Mouse (Mus musculus) limb, embryonic 14.5 days (tissue): ENCODE data around the gene Rnf169. TPM values are rescaled to one million over a fixed set of nuclear protein-coding genes. Genes with fewer than 3 reads are reported as not detected.
"Not testable (repeated sequence)": the region's sequence is repeated elsewhere in the genome, so short reads cannot be mapped to it uniquely, and the experiment has no call there.

Experiments used
- ATAC-seq: fragments of 200-750 bp; cut with Nextera tagmentation; 2 replicates; pipeline ENCODE4 v1.8.0; 2017; ENCODE audit warnings: low read depth, moderate number of reproducible peaks, moderate TSS enrichment; ENCODE audit not compliant: low FRiP score
- DNase-seq: peaks from one replicate; pipeline ENCODE4 v3.0.0-alpha.2; 2015; ENCODE audit warnings: low spot score
- H3K27ac ChIP-seq: fragments of 300-500 bp; sonication (generic); replicated peaks from 2 replicates; pipeline ENCODE4 v1.5.1; 2014; ENCODE audit warnings: low read depth, mild to moderate bottlenecking, low read length, moderate library complexity, mixed read lengths
- H3K27me3 ChIP-seq: fragments of 300-500 bp; sonication (generic); 2 replicates; pipeline ENCODE4 v1.6.1; 2014; ENCODE audit warnings: low read length, mixed read lengths; ENCODE audit not compliant: control insufficient read depth, insufficient read depth
- H3K36me3 ChIP-seq: fragments of 300-500 bp; sonication (generic); 2 replicates; pipeline ENCODE4 v1.6.1; 2014; ENCODE audit warnings: mild to moderate bottlenecking, low read length, moderate library complexity, mixed read lengths; ENCODE audit not compliant: control insufficient read depth, insufficient read depth
- H3K4me1 ChIP-seq: fragments of 300-500 bp; sonication (generic); 2 replicates; pipeline ENCODE4 v1.6.1; 2014; ENCODE audit warnings: antibody characterized with exemption, low read length, mixed read lengths; ENCODE audit not compliant: control insufficient read depth, insufficient read depth
- H3K4me2 ChIP-seq: fragments of 300-500 bp; sonication (generic); replicated peaks from 2 replicates; pipeline ENCODE4 v1.6.1; 2014; ENCODE audit warnings: low read depth, mild to moderate bottlenecking, low read length, moderate library complexity; ENCODE audit not compliant: severe bottlenecking
- H3K4me3 ChIP-seq: fragments of 300-500 bp; sonication (generic); replicated peaks from 2 replicates; pipeline ENCODE4 v1.5.1; 2014; ENCODE audit warnings: low read length
- H3K9ac ChIP-seq: fragments of 300-500 bp; sonication (generic); 2 replicates; pipeline ENCODE4 v1.6.1; 2014; ENCODE audit warnings: mild to moderate bottlenecking, low read depth, low read length, moderate library complexity; ENCODE audit not compliant: severe bottlenecking
- H3K9me3 ChIP-seq: fragments of 300-500 bp; sonication (generic); 2 replicates; pipeline ENCODE4 v1.6.1; 2016; ENCODE audit warnings: low read length; ENCODE audit not compliant: control insufficient read depth
- POLR2A ChIP-seq: fragments of 200-500 bp; IDR thresholded peaks from 2 replicates; pipeline ENCODE4 v1.8.0; 2012; ENCODE audit warnings: inconsistent platforms, mild to moderate bottlenecking, moderate library complexity, borderline replicate concordance; ENCODE audit not compliant: insufficient read depth, insufficient read length; ENCODE audit errors: extremely low read depth
- whole genome bisulfite sequencing: fragments of 180-500 bp; shearing (Covaris S2); extraction: QIAGEN DNeasy Blood & Tissue Kit; methylation state at CpG from one replicate; pipeline ENCODE4 v1.1.7; 2014; 5-methylcytosine and 5-hydroxymethylcytosine counted together
- polyA plus RNA-seq, 2 experiments: library from polyadenylated mRNA; depleted of rRNA in 1 of 2; stranded (reverse) in 1 of 2; unstranded in 1 of 2; fragments of >200 nt; fragmentation: Nextera tagmentation in 1 of 2; extraction: Ambion mirVana in 1 of 2; gene quantifications; 2 replicates each; pipeline versions ENCODE4 v1.2.1 to v1.2.3; 2012 to 2014

The Rnf169 gene
- polyA plus RNA-seq, 2 experiments: 7.3 to 9.7 TPM

DNA sequence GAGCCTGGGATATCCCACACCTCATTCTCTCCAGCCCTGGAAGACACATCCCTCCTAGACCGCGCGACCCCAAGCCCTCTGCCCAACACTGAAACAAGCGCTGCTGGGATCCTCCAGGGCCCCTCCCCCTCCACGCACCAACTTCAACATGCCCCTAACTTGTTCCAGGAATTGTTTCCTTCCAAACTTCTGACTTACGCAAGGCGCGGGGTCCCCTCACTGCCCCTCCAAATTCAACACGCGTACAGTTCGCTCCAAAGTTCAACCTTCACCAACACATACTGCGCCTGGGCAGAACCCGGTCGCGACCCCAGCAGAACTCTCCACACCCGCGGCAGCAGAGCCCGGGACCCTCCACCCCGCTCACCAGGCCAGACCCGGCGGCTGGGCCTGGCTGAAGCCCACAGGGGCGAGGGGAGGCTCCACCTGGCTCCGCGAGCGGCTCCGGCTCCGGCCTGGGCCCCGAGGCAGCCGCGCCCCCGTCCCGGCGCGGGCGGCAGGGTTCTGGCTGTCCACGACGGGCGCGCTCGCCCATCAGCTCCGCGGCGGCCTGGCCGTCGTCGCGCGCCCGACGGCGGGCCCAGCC, 609 bp downstream of the Rnf169 start:
- 0 out of 2 replicates have a peak, but pooled peaks have one; percentile 23 for TF ChIP-seq POLR2A
- H3K27ac ChIP-seq: peak overlapping the region; percentile 98

DNA sequence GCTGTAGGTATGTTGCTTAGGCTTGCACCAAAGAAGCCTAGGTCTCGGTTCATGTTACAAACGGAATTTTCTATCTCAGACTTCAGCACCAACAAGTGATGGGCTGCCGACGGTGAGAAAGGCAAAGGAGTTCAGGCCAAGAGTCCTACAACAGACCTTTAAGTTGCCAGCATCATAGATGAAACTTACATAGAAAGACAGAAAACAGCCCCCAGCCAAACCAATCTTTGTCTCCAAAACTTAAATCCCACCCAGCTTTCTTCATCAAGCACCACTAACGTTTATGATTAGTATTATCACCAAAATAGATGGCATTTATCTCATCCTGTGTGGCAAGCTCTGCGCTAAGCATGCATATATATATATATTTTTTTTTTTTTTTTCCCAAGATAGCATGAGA, 1.2 kb downstream of the Rnf169 start:
- DNase-seq (no peak), ATAC-seq (no peak)
- 3% methylated on average over 6 of the region's 6 CpGs for WGBS
- Histone ChIP-seq H3K9me3 (no peaks in the 10 kb centered on the region), H3K9ac (peak overlapping the region; percentile 97), H3K4me1 (peaks cover 12% of the 10 kb centered on the region), H3K4me2 (peak overlapping the region; percentile 68), H3K27ac (peak overlapping the region; percentile 98), H3K36me3 (no peaks in the 10 kb centered on the region), H3K4me3 (peak overlapping the region; percentile 95), H3K27me3 (no peaks in the 10 kb centered on the region)
- TF ChIP-seq POLR2A: no peak

More for the DNA sequence above, 609 bp downstream of the Rnf169 start:
- peaks cover 9% of the 10 kb centered on the region for H3K4me1 ChIP-seq
- peak overlapping the region; percentile 97 for H3K9ac ChIP-seq
- no peaks in the 10 kb centered on the region for H3K9me3 ChIP-seq
- 3% methylated on average over 43 of the region's 51 CpGs for WGBS
- H3K4me3 ChIP-seq: peak overlapping the region; percentile 95
- no peaks in the 10 kb centered on the region for H3K27me3 ChIP-seq
- DNase-seq (peak; percentile 17), ATAC-seq (peak; percentile 51)
- no peaks in the 10 kb centered on the region for H3K36me3 ChIP-seq
- peak overlapping the region; percentile 68 for H3K4me2 ChIP-seq

DNA sequence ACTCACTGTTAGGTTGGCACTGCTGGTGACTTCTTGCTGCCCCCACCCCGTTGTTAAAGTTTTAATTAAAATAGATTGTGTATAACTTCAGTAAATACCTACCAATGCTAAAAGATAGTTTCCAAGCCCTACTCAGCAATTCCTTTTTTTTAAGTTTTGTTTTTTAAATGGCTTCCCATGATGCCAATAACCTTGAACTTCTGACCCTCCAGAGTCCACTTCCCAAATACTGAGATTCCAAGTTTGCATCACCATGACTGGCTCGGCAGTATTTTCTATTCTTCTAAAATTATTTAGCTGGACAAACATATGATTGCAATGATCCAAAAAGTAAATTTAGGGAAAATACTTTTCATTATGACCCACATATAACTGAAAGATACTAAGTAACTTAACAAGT, 2.2 kb downstream of the Rnf169 start:
- H3K9me3 ChIP-seq: no peaks in the 10 kb centered on the region
- no peak overlapping the region for H3K4me2 ChIP-seq
- no peak for DNase-seq
- no peak for ATAC-seq
- no peak overlapping the region for H3K9ac ChIP-seq
- no peak for TF ChIP-seq POLR2A
- no peak overlapping the region for H3K27ac ChIP-seq
- H3K4me3 ChIP-seq: no peak overlapping the region
- H3K36me3 ChIP-seq: no peaks in the 10 kb centered on the region
- H3K27me3 ChIP-seq: no peaks in the 10 kb centered on the region
- WGBS: 75% methylated on average over 2 of the region's 2 CpGs
- peaks cover 12% of the 10 kb centered on the region for H3K4me1 ChIP-seq

DNA sequence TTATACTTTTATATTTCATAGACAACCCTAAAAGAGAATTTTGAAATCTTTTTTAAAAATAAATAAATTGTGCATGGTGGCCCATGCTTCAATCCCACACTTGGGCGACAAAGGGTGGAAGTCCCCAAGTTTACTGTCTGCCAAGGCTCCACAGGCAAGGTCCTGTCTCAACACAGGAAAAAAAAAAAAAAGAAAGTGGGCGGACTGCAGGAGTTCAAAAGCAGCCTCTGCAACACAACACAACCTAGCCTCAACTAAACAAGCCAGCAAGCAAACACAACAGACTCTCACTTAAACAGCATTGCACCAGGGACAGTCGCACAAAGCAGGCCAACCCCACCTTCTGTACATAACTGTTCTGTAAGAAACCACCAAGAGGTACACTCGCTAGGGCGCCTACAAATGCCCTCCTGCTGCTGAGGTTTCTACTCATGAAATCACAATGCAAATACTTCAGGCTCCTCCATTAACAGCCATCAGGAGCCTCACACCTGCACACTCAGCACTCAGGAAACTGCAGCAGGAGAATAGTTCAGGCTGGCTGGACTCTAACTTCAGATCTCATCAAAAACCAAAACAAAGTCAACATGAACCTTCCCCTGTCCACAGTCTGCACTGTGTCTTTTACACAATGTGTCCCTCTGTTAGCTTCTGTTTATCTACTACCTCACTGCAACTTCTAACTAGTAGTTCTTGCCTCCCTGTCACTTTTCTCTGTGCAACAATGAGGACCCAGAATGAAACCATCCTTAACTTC, 4.3 kb downstream of the Rnf169 start:
- no peak for TF ChIP-seq POLR2A
- Histone ChIP-seq H3K36me3 (no peaks in the 10 kb centered on the region), H3K27ac (no peak overlapping the region), H3K9ac (no peak overlapping the region), H3K4me2 (no peak overlapping the region), H3K4me1 (peaks cover 22% of the 10 kb centered on the region), H3K27me3 (no peaks in the 10 kb centered on the region), H3K9me3 (no peaks in the 10 kb centered on the region), H3K4me3 (no peak overlapping the region)
- DNase-seq (no peak), ATAC-seq (no peak)
- WGBS: 80% methylated on average over 5 of the region's 5 CpGs

DNA sequence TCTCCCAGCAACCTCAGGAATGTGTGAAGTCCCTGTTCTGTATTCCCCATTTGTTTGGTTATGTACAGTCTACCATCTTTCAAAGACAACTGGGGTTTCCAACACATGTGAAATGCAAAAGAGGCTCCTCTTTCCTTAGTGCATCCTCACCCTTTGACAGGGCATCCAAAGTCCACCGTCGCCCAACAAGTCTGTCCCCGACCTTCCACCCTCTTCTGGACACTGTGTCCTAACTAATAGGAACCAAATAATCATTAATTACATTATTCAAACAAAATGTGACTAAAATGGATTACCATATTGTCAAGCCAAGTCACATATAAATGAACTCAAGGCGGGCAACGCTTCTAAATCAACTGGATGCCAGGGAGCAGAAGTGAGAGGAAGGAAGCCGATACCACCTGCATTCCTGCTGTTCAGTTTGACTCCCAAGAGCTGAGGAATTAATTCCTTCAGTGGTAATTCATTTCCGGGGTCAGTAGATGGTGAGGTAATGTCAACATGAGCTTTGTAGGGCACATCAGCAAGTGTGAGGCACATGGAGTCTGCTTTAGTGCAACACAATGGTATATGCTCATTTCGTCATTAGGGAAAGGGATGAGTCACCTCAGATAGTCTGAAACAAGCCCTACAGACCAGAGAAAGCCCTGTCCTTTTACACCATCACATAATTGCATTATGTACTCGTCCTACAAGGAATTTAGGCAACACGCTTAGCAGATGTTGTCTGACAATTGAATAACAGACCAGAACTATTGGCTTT, 5.9 kb downstream of the Rnf169 start:
- Histone ChIP-seq H3K27me3 (no peaks in the 10 kb centered on the region), H3K4me3 (no peak overlapping the region), H3K36me3 (no peaks in the 10 kb centered on the region), H3K4me1 (peaks cover 22% of the 10 kb centered on the region), H3K4me2 (no peak overlapping the region), H3K27ac (no peak overlapping the region), H3K9me3 (no peaks in the 10 kb centered on the region), H3K9ac (no peak overlapping the region)
- TF ChIP-seq POLR2A: no peak
- WGBS: 84% methylated on average over 10 of the region's 10 CpGs
- ATAC-seq: no peak
- DNase-seq: no peak

DNA sequence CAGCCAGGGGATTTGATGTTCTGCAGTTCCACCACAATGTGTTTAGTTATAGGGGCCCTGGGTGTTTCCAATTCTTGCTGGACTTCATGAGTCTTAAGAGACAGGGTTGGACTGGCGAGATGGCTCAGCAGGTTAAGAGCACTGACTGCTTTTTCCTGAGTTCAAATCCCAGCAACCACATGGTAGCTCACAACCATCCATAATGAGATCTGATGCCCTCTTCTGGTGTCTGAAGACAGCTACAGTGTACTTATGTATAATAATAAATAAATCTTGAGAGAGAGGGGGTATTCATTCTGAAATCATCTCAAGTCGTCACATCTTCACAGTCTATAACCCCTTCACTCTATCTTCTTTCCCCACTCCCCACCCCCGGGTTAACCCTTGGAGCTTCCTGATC, 7.3 kb downstream of the Rnf169 start:
- not testable (repeated sequence) for ATAC-seq, H3K27ac ChIP-seq, H3K9me3 ChIP-seq, H3K9ac ChIP-seq, H3K4me2 ChIP-seq, H3K36me3 ChIP-seq, H3K27me3 ChIP-seq, H3K4me3 ChIP-seq, DNase-seq
- H3K4me1 ChIP-seq: peaks cover 15% of the 10 kb centered on the region
- WGBS: 77% methylated on average over 3 of the region's 3 CpGs
